Mouse (Mus musculus): ENCODE measurements at regions not wholly inside any gene's neighbourhood (a gene's known extent, or its start where the extent isn't known, plus 50 kb on each side); places are given as distances from the start of the nearest gene placed in this dataset.
A peak's percentile ranks its signal among the peaks of the same experiment; 100 is the strongest.

GRCm38 (mm10) chr16:30652692-30653091 lies 53.2 kb downstream of the Fam43a start:
- DNase-seq (ENCODE audit: low spot score), result no peak

- no peak for DNase-seq (ENCODE audit: low spot score)
These were observed 54.3 kb downstream of the Fam43a start for GRCm38 (mm10) chr16:30653806-30654205.

- DNase-seq (ENCODE audit: low spot score), result no peak
These were observed 54.7 kb downstream of the Fam43a start for GRCm38 (mm10) chr16:30654226-30654625.

GRCm38 (mm10) chr16:30655798-30656221 lies 56.3 kb downstream of the Fam43a start:
- DNase-seq (ENCODE audit: low spot score), result no peak

- DNase-seq (ENCODE audit: low spot score), result no peak
These were observed 57.4 kb downstream of the Fam43a start for GRCm38 (mm10) chr16:30656881-30657280.

GRCm38 (mm10) chr16:30658921-30659320 lies 59.4 kb downstream of the Fam43a start:
- no peak for DNase-seq (ENCODE audit: low spot score)

- DNase-seq (ENCODE audit: low spot score), result no peak
These were observed 61.8 kb downstream of the Fam43a start for GRCm38 (mm10) chr16:30661086-30661977.

GRCm38 (mm10) chr16:30663055-30663454 lies 63.5 kb downstream of the Fam43a start:
- DNase-seq (ENCODE audit: low spot score), result no peak

GRCm38 (mm10) chr16:30663971-30664370 lies 64.4 kb downstream of the Fam43a start:
- DNase-seq (ENCODE audit: low spot score), result no peak

GRCm38 (mm10) chr16:30664433-30664832 lies 64.9 kb downstream of the Fam43a start:
- no peak for DNase-seq (ENCODE audit: low spot score)

GRCm38 (mm10) chr16:30665881-30666280 lies 66.4 kb downstream of the Fam43a start:
- DNase-seq (ENCODE audit: low spot score), result no peak

- DNase-seq (ENCODE audit: low spot score), result no peak
These were observed 70.4 kb downstream of the Fam43a start for GRCm38 (mm10) chr16:30669883-30670282.

GRCm38 (mm10) chr16:30671584-30671983 lies 72.1 kb downstream of the Fam43a start:
- no peak for DNase-seq (ENCODE audit: low spot score)

GRCm38 (mm10) chr16:30672776-30673550 lies 73.4 kb downstream of the Fam43a start:
- DNase-seq (ENCODE audit: low spot score), result peak; percentile 64

- DNase-seq (ENCODE audit: low spot score), result no peak
These were observed 74.1 kb downstream of the Fam43a start for GRCm38 (mm10) chr16:30673662-30674061.

GRCm38 (mm10) chr16:30675829-30676228 lies 76.3 kb downstream of the Fam43a start:
- peak; percentile 70 for DNase-seq (ENCODE audit: low spot score)

GRCm38 (mm10) chr16:30677016-30677415 lies 77.5 kb downstream of the Fam43a start:
- DNase-seq (ENCODE audit: low spot score), result no peak

- DNase-seq (ENCODE audit: low spot score), result peak; percentile 23
These were observed 78.6 kb downstream of the Fam43a start for GRCm38 (mm10) chr16:30677896-30678707.

GRCm38 (mm10) chr16:30678708-30679492 lies 79.4 kb downstream of the Fam43a start:
- peak; percentile 41 for DNase-seq (ENCODE audit: low spot score)

GRCm38 (mm10) chr16:30679493-30679811 lies 79.9 kb downstream of the Fam43a start:
- peak; percentile 20 for DNase-seq (ENCODE audit: low spot score)

- DNase-seq (ENCODE audit: low spot score), result no peak
These were observed 81.9 kb downstream of the Fam43a start for GRCm38 (mm10) chr16:30681421-30681820.
